Mouse (Mus musculus): ENCODE results near the gene Rfc2. TPM values are rescaled to one million over a fixed set of nuclear protein-coding genes. Genes with fewer than 3 reads are reported as not detected.
A peak's percentile ranks its signal among the peaks of the same experiment; 100 is the strongest.

The Rfc2 gene
- total RNA-seq, 4 experiments from 2014 or later: 54.0 to 67.3 (median 60.3) TPM

- DNase-seq (ENCODE audit: low spot score in 2 of 2): no peak
These were observed 26.0 kb downstream of the Rfc2 start for GRCm38 (mm10) chr5:134607121-134607520.

- DNase-seq (ENCODE audit: low spot score in 2 of 2): no peak
These were observed 28.9 kb downstream of the Rfc2 start for GRCm38 (mm10) chr5:134609916-134610643.

GRCm38 (mm10) chr5:134611810-134612521, 30.8 kb downstream of the Rfc2 start:
- DNase-seq (ENCODE audit: low spot score in 2 of 2): no peak

GRCm38 (mm10) chr5:134613727-134614126, 32.6 kb downstream of the Rfc2 start:
- DNase-seq (ENCODE audit: low spot score in 2 of 2): no peak

GRCm38 (mm10) chr5:134614296-134614695, 33.1 kb downstream of the Rfc2 start:
- no peak for DNase-seq (ENCODE audit: low spot score in 2 of 2)

GRCm38 (mm10) chr5:134614802-134615201, 33.6 kb downstream of the Rfc2 start, which contains the start of gene Lat2:
Lat2 (minus strand) TSS chr5:134615025.
- peak in 1 of 2 experiments; percentile 40 for DNase-seq (ENCODE audit: low spot score in 2 of 2)

GRCm38 (mm10) chr5:134615380-134615779, 34.2 kb downstream of the Rfc2 start:
- no peak for DNase-seq (ENCODE audit: low spot score in 2 of 2)

GRCm38 (mm10) chr5:134615780-134616179, 34.6 kb downstream of the Rfc2 start:
- DNase-seq (ENCODE audit: low spot score in 2 of 2): no peak

GRCm38 (mm10) chr5:134617071-134617470, 35.9 kb downstream of the Rfc2 start:
- peak in 1 of 2 experiments; percentile 68 for DNase-seq (ENCODE audit: low spot score in 2 of 2)

- DNase-seq (ENCODE audit: low spot score in 2 of 2): no peak
These were observed 39.3 kb downstream of the Rfc2 start for GRCm38 (mm10) chr5:134620457-134620856.

GRCm38 (mm10) chr5:134621099-134621640, 40.0 kb downstream of the Rfc2 start:
- no peak for DNase-seq (ENCODE audit: low spot score in 2 of 2)

- peak in 1 of 2 experiments; percentile 33 for DNase-seq (ENCODE audit: low spot score in 2 of 2)
These were observed 40.9 kb downstream of the Rfc2 start for GRCm38 (mm10) chr5:134622069-134622468.

GRCm38 (mm10) chr5:134629508-134629907, 48.3 kb downstream of the Rfc2 start:
- no peak for DNase-seq (ENCODE audit: low spot score in 2 of 2)

- no peak for DNase-seq (ENCODE audit: low spot score in 2 of 2)
These were observed 49.7 kb downstream of the Rfc2 start for GRCm38 (mm10) chr5:134630835-134631234.

GRCm38 (mm10) chr5:134632841-134633240, 51.7 kb downstream of the Rfc2 start:
- DNase-seq (ENCODE audit: low spot score in 2 of 2): no peak

GRCm38 (mm10) chr5:134637820-134638367, 56.7 kb downstream of the Rfc2 start:
- no peak for DNase-seq (ENCODE audit: low spot score in 2 of 2)

GRCm38 (mm10) chr5:134638461-134639268, 57.5 kb downstream of the Rfc2 start:
- DNase-seq (ENCODE audit: low spot score in 2 of 2): no peak

GRCm38 (mm10) chr5:134639269-134639682, 58.1 kb downstream of the Rfc2 start, which contains the start of gene Eif4h:
Eif4h (minus strand) TSS chr5:134639490.
- peak; percentile 88 to 95 for DNase-seq (ENCODE audit: low spot score in 2 of 2)

- DNase-seq (ENCODE audit: low spot score in 2 of 2): no peak
These were observed 59.2 kb downstream of the Rfc2 start for GRCm38 (mm10) chr5:134640371-134640770.

- no peak for DNase-seq (ENCODE audit: low spot score in 2 of 2)
These were observed 63.0 kb downstream of the Rfc2 start for GRCm38 (mm10) chr5:134644121-134644520.

GRCm38 (mm10) chr5:134644643-134645118, 63.5 kb downstream of the Rfc2 start:
- DNase-seq (ENCODE audit: low spot score in 2 of 2): no peak
